Mouse (Mus musculus) embryonic facial prominence, embryonic 10.5 days (tissue): ENCODE data around the gene Tpbgl. TPM values are rescaled to one million over a fixed set of nuclear protein-coding genes. Genes with fewer than 3 reads are reported as not detected.
A peak's percentile ranks its signal among the peaks of the same experiment; 100 is the strongest.

Source experiments
- DNase-seq: peaks from one replicate; pipeline ENCODE4 v3.0.0-alpha.2; 2017; ENCODE audit warnings: low spot score
- H3K27ac ChIP-seq: fragments of 300-500 bp; sonication (generic); replicated peaks from 2 replicates; pipeline ENCODE4 v1.5.1; 2016; ENCODE audit warnings: mild to moderate bottlenecking
- H3K27me3 ChIP-seq: fragments of 300-500 bp; sonication (generic); replicated peaks from 2 replicates; pipeline ENCODE4 v1.6.1; 2016; ENCODE audit warnings: low read depth, mild to moderate bottlenecking; ENCODE audit not compliant: poor library complexity, severe bottlenecking
- H3K36me3 ChIP-seq: fragments of 300-500 bp; sonication (generic); replicated peaks from 2 replicates; pipeline ENCODE4 v1.6.1; 2016; ENCODE audit warnings: mild to moderate bottlenecking, moderate library complexity
- H3K4me1 ChIP-seq: fragments of 300-500 bp; sonication (generic); 2 replicates; pipeline ENCODE4 v1.6.1; 2016
- H3K4me3 ChIP-seq: fragments of 300-500 bp; sonication (generic); 2 replicates; pipeline ENCODE4 v1.5.1; 2016; ENCODE audit warnings: mild to moderate bottlenecking, moderate library complexity
- H3K9me3 ChIP-seq: fragments of 300-500 bp; sonication (generic); 2 replicates; pipeline ENCODE4 v1.6.1; 2016; ENCODE audit warnings: mild to moderate bottlenecking
- WGBS: fragments of 180-500 bp; shearing (Covaris S2); methylation state at CpG from one replicate; pipeline ENCODE4 v1.1.7; 2016; 5-methylcytosine and 5-hydroxymethylcytosine counted together
- polyA plus RNA-seq: library from polyadenylated mRNA; unstranded; fragments of >200 nt; fragmentation: Nextera tagmentation; extraction: Ambion mirVana; gene quantifications from 2 replicates; pipeline ENCODE4 v1.2.1, GENCODE M21; 2016

Gene Tpbgl
- polyA plus RNA-seq, 1 experiment from 2014 or later: 0.60 TPM

DNA sequence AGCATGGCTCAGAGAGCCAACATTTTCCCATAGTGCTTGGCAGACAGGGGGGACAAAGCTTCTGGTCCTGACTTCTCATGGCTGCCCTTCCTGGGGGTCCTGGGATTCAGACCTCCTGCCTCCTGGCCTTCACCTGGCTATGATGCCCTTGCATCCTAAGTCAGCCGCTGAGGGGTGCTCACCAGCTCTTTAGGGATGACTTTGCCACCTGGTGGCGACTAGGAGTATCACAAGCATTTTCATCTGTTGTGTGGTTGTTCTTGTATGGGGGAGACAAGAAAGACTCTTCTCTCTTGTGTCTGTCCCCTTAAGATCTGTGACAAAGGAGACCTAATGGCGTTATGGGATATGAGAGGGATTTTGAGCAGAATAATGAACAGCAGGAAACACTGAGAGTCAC, 36.8 kb downstream of the Tpbgl start:
- Histone ChIP-seq H3K4me1 (peaks cover 25% of the 10 kb centered on the region; the same call in 1 of the 2 replicates), H3K27me3 (no peaks in the 10 kb centered on the region), H3K9me3 (no peaks in the 10 kb centered on the region), H3K36me3 (peaks cover 66% of the 10 kb centered on the region), H3K4me3 (no peak overlapping the region), H3K27ac (no peak overlapping the region)
- DNase-seq: peak; percentile 71
- 18% methylated on average over 3 of the region's 3 CpGs for WGBS

DNA sequence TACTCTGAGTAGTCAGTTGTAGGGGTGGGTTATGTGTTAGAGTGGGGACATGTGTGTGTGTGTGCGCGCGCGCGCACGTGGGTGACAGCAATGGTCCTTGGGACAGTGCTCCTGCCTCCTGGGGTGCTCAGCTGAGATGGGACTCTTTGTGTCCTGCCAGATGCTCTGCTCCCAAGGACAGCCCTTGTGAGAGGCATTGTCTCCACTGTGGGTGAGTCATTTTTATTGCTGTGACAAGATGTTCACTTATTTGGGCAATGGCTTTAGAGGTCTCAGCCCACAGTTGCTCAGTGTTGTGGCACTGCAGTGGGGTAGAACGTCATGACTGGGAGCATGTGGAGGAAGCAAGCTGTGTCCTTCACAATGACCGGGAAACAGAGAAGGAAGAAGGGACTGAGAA, 40.9 kb downstream of the Tpbgl start:
- no peak overlapping the region for H3K4me3 ChIP-seq
- no peak overlapping the region for H3K27ac ChIP-seq
- H3K9me3 ChIP-seq: no peaks in the 10 kb centered on the region
- DNase-seq: no peak
- 91% methylated on average over 8 of the region's 8 CpGs for WGBS
- H3K4me1 ChIP-seq: peaks cover 37% of the 10 kb centered on the region
- peaks cover 33% of the 10 kb centered on the region for H3K36me3 ChIP-seq
- no peaks in the 10 kb centered on the region for H3K27me3 ChIP-seq

DNA sequence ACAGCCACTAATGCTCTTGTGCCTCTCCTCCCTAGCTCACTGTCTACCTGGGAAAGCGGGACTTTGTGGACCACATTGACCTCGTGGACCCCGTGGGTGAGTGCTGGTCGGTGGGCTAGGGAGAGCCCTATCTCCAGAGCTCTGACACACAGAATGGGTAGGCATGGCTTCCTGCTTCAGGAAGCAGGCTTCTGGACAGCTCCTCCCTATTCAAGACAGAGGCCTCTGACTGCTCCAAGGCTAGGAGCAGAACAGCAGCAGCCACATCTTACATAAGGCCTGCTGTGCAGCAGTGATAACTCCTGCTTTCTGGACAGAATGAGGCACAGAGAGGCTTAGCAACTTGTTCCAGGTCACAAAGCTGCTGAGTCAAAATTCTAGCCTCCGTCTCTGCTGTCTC, 43.3 kb downstream of the Tpbgl start:
- no peak for DNase-seq
- Histone ChIP-seq H3K36me3 (peaks cover 26% of the 10 kb centered on the region), H3K4me1 (peaks cover 55% of the 10 kb centered on the region), H3K27ac (no peak overlapping the region), H3K9me3 (no peaks in the 10 kb centered on the region), H3K27me3 (0 out of 2 replicates have a peak, but pooled peaks cover 3% of the 10 kb centered on the region), H3K4me3 (no peak overlapping the region)
- 85% methylated on average over 5 of the region's 5 CpGs for WGBS

DNA sequence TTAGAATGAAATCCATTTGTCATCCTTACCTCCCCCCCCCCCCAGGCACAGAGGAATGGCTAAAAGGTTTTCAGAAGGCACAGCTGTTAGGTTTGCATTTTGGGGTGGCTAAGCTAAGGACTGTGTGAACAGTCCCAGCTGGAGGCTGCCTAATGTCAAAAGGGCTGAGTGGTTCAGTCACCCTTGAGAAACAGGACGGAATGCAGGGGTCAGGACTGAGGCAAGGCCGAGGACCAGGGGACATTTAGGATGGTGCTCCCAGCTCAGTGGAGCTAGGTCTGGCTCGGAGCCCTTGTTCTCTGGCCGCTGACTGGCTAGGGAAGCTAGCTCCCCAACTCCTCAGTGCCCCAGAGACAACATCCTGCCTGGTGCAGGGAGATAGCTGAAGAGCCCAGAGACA, 44.0 kb downstream of the Tpbgl start:
- H3K9me3 ChIP-seq: no peaks in the 10 kb centered on the region
- 0 out of 2 replicates have a peak, but pooled peaks cover 3% of the 10 kb centered on the region for H3K27me3 ChIP-seq
- DNase-seq: peak; percentile 19
- H3K27ac ChIP-seq: 0 out of 2 replicates have a peak overlapping the region, but pooled peaks have one; percentile 0
- H3K4me1 ChIP-seq: peaks cover 50% of the 10 kb centered on the region
- H3K4me3 ChIP-seq: no peak overlapping the region
- 60% methylated on average over 4 of the region's 4 CpGs for WGBS
- H3K36me3 ChIP-seq: peaks cover 23% of the 10 kb centered on the region

DNA sequence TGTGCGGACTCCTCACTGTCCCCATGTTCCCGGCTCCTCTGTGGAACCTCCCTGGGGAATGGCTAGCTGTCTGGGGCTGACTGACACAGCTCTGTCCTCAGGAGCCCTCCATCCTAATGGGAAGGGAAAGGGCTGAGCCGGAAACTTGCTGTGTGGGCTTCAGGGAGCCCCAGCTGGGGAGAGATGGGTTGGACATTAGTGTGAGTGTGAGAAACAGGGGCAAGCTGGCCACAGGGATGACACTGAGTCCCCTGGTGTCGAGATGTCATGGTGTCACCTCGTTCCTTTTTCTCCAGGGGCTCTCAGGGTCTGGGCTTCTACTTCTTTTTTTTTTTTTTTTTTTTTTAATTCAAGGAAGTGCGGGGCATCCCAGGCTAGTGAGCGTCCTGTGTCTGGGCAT, 44.6 kb downstream of the Tpbgl start:
- H3K4me3 ChIP-seq: no peak overlapping the region

DNA sequence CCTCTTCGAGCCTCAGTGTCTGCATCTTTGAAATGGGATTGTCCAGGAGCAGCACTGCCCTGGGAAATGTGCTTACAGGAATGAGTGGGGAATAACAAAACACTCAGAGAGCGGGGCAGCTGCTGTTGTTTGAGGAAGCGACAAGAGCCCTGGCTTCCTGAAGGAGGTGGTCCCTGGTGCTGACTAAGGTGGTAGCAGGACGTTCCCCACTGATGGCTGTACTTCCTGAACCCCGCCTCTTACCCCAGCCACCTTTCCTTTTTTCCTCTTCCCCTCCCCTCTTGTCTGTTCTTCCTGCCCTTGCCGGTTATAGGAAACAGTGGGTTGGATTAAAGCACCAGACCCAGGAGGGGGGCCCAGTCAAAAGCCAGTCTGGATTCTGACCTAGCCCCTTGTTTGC, 46.7 kb downstream of the Tpbgl start:
- 36% methylated on average over 6 of the region's 6 CpGs for WGBS
- H3K27me3 ChIP-seq: 0 out of 2 replicates have a peak, but pooled peaks cover 3% of the 10 kb centered on the region
- DNase-seq: no peak
- H3K4me1 ChIP-seq: peaks cover 32% of the 10 kb centered on the region
- no peak overlapping the region for H3K27ac ChIP-seq
- H3K9me3 ChIP-seq: no peaks in the 10 kb centered on the region
- H3K36me3 ChIP-seq: peaks cover 10% of the 10 kb centered on the region
- peak overlapping the region; percentile 43 for H3K4me3 ChIP-seq

More for the DNA sequence above, 44.6 kb downstream of the Tpbgl start:
- no peaks in the 10 kb centered on the region for H3K9me3 ChIP-seq
- peaks cover 44% of the 10 kb centered on the region for H3K4me1 ChIP-seq
- peak overlapping the region; percentile 58 for H3K27ac ChIP-seq
- 71% methylated on average over 7 of the region's 7 CpGs for WGBS
- 0 out of 2 replicates have a peak, but pooled peaks cover 3% of the 10 kb centered on the region for H3K27me3 ChIP-seq
- DNase-seq: no peak
- H3K36me3 ChIP-seq: peaks cover 19% of the 10 kb centered on the region

DNA sequence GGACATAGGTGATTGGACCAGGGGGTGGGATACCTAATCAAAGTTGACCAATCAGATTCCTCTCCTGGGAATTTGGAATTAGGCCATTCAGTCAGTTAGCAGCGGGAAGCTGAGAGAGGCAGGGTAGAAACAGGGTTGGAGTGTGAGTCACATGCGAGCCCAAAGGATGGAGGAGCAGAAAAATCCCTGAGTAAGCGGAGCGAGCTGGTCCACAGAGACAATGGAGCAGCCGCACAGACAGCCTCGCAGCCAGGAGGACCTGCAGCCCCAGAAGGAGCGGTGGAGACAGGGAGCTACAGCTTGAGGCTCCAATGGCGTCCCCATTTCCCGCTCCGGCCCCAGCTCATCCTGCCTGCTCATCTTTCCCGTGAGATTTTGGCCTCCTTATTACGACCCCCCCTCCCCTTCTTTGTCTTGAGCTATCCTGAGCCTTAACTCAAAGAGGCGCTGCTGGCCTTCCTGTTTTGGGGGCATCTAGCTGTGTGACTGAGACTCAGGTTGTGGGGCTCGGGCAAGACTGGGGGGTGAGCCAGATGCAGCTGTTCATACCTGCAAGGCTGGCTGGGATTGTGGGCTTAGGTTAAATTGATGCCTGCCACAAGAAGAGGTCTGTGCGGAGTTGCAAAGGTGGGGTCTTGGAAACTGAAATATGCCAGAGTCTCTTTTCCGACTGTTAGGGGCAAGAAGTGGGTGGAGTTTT, 47.3 kb downstream of the Tpbgl start:
- H3K36me3 ChIP-seq: peaks cover 8% of the 10 kb centered on the region
- peaks cover 32% of the 10 kb centered on the region for H3K4me1 ChIP-seq
- 11% methylated on average over 16 of the region's 16 CpGs for WGBS
- H3K4me3 ChIP-seq: peak overlapping the region; percentile 43
- 0 out of 2 replicates have a peak, but pooled peaks cover 3% of the 10 kb centered on the region for H3K27me3 ChIP-seq
- peak overlapping the region; percentile 70 for H3K27ac ChIP-seq
- peak; percentile 36 for DNase-seq
- H3K9me3 ChIP-seq: no peaks in the 10 kb centered on the region

DNA sequence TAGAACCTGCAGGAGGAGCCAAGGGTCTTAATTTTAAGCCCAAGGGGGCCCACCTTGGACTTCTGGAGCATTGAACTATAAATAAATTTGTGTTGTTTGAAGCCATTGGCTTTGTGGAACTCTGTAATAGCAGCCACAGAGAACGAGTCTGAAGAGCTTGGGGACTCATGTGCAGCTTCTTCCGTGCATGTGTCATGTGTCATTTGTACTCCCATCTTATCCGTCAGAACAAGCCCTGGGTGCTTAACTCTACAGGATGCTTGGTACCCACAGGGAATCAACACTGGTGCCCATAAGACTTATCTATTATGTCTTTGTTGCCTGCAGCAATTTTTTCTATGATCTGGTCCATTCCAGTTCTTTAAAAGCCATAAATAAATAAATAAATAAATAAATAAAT, 48.7 kb downstream of the Tpbgl start:
- DNase-seq: no peak
- Histone ChIP-seq H3K36me3 (peaks cover under 1% of the 10 kb centered on the region; the same call in 1 of the 2 replicates), H3K27me3 (0 out of 2 replicates have a peak, but pooled peaks cover 3% of the 10 kb centered on the region), H3K4me3 (no peak overlapping the region), H3K4me1 (peaks cover 38% of the 10 kb centered on the region), H3K9me3 (no peaks in the 10 kb centered on the region), H3K27ac (no peak overlapping the region)
- WGBS: 83% methylated on average over 3 of the region's 3 CpGs

Other genes with a start within 250 kb of the Tpbgl start
- gene Gdpd5, start 245.7 kb downstream of the Tpbgl start, polyA plus RNA-seq: 21.4 TPM in 2 replicates
- gene Klhl35, start 161.1 kb downstream of the Tpbgl start, polyA plus RNA-seq: 1.4 and 2.3 TPM in 2 replicates
- gene Rps3, start 143.4 kb downstream of the Tpbgl start, polyA plus RNA-seq: 769 and 805 TPM in 2 replicates
- 12.6 and 13.7 TPM in 2 replicates for gene Arrb1, start 91.6 kb downstream of the Tpbgl start, polyA plus RNA-seq
- gene Slco2b1, start 84.2 kb upstream of the Tpbgl start, polyA plus RNA-seq: 1.2 and 1.7 TPM in 2 replicates
- not detected in 2 replicates for gene Olfr520, start 103.2 kb upstream of the Tpbgl start, polyA plus RNA-seq
- not detected in 2 replicates for gene Olfr521, start 136.4 kb upstream of the Tpbgl start, polyA plus RNA-seq
- gene Neu3, start 201.3 kb upstream of the Tpbgl start, polyA plus RNA-seq: 2.2 and 2.3 TPM in 2 replicates
- gene Xrra1, start 232.0 kb upstream of the Tpbgl start, polyA plus RNA-seq: 0.46 and 0.85 TPM in 2 replicates
- gene Spcs2, start 236.4 kb upstream of the Tpbgl start, polyA plus RNA-seq: 357 and 358 TPM in 2 replicates